Mouse (Mus musculus) stomach, postnatal 0 days (tissue): Measurements from ENCODE around the gene Cdh4.

Experiments used
- CTCF ChIP-seq: IDR thresholded peaks from 2 replicates; pipeline ENCODE4 v1.5.1; 2016; ENCODE audit warnings: antibody characterized with exemption, low read depth, mild to moderate bottlenecking, moderate library complexity
- EP300 ChIP-seq: optimal IDR thresholded peaks from 2 replicates; pipeline ENCODE3; 2016; ENCODE audit warnings: antibody characterized with exemption

DNA sequence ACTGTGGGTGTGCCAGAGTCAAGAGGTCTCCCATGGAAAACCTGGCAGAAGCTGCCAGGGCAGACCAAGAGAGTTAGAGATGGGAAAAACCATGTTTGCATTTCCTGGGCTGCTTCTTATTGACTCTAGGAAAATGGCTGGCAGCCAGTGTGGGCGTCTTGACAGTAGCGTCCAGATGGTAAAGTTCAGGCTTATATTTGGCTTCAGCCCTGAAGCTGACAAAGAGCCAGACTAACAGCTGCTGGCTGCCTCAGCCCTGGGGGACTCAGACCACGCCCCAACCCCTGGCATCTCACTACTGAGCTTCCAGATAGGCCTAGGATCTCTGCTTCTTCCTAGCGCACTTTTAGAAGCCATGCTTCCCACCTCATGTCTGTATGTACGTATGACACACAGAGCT is 326.9 kb downstream of the Cdh4 start:
- no peak for TF ChIP-seq CTCF
- TF ChIP-seq EP300: no peak
